In the genomic region with DNA sequence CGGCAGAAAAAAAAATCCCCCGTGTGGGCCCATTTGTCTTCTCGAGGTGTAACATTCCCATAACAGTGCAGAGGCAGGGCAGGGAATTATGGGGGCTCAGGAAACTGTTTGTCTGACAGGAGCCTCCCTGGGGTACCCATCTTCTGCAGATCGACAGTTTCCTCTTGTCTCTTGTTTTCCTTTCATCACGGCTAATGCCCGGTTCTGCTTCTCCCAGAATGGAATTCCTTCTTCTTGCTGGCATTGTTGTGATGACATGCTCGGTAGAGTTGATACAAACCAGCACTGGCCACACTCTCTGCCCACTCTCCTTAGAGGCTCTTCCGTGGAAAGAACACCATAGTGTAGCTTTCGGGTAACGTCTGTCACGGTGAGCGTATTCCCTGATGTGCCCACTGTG, we compare ENCODE assay signal across 17 mouse cellular contexts. TPM values are rescaled to one million over a fixed set of nuclear protein-coding genes. Genes with fewer than 3 reads are reported as not detected.
DNase-seq lines count a peak whose midpoint lies in the region; ATAC-seq lines count a peak whose summit lies in the region.
"Had no signal": no experiment of that assay in that cellular context is flagged by ENCODE, and none has a peak within 500 bp of the region (broad histone marks: within the 10 kb centered on the region; RNA-seq: fewer than 3 reads in every experiment).

No protein-coding gene starts in this region.

- WGBS in heart, embryonic 12.5 days = 18% methylated on average over 12 of the region's 12 CpGs
- 54% methylated on average over 12 of the region's 12 CpGs for WGBS in neural tube, embryonic 11.5 days
- 44% methylated on average over 12 of the region's 12 CpGs for WGBS in neural tube, embryonic 15.5 days
- WGBS in hindbrain, embryonic 15.5 days = 20% methylated on average over 12 of the region's 12 CpGs

- H3K9ac ChIP-seq in heart, embryonic 12.5 days = no peak overlapping the region
- no peak overlapping the region for H3K9ac ChIP-seq in neural tube, embryonic 11.5 days (ENCODE audit: low read length)
- H3K9ac ChIP-seq in neural tube, embryonic 15.5 days (replicated peaks) = no peak overlapping the region
- no peak overlapping the region for H3K9ac ChIP-seq in hindbrain, embryonic 15.5 days
- H3K9ac ChIP-seq: embryonic facial prominence, embryonic 15.5 days; lung, embryonic 14.5 days had no signal

- H3K27me3 ChIP-seq in heart, embryonic 12.5 days (replicated peaks) = no peaks in the 10 kb centered on the region
- no peaks in the 10 kb centered on the region for H3K27me3 ChIP-seq in neural tube, embryonic 11.5 days (ENCODE audit: control insufficient read depth, insufficient read depth, low read length)
- H3K27me3 ChIP-seq in neural tube, embryonic 15.5 days (replicated peaks) = no peaks in the 10 kb centered on the region
- peaks cover 4% of the 10 kb centered on the region; the same call in 1 of the 2 replicates for H3K27me3 ChIP-seq in hindbrain, embryonic 15.5 days
- H3K27me3 ChIP-seq: embryonic facial prominence, embryonic 15.5 days had no signal

- H3K4me1 ChIP-seq in heart, embryonic 12.5 days (replicated peaks) = peaks cover 47% of the 10 kb centered on the region
- peaks cover 16% of the 10 kb centered on the region for H3K4me1 ChIP-seq in neural tube, embryonic 11.5 days (ENCODE audit: control insufficient read depth, insufficient read depth, low read length)
- peaks cover 35% of the 10 kb centered on the region for H3K4me1 ChIP-seq in neural tube, embryonic 15.5 days
- peaks cover 36% of the 10 kb centered on the region for H3K4me1 ChIP-seq in hindbrain, embryonic 15.5 days (replicated peaks)

- H3K27ac ChIP-seq in heart, embryonic 12.5 days (ENCODE audit: poor library complexity, severe bottlenecking) = peak overlapping the region; percentile 26; the same call in 1 of the 2 replicates
- H3K27ac ChIP-seq in neural tube, embryonic 11.5 days (ENCODE audit: low read depth, low read length) = 0 out of 2 replicates have a peak overlapping the region, but pooled peaks have one; percentile 1
- H3K27ac ChIP-seq in neural tube, embryonic 15.5 days (replicated peaks) = no peak overlapping the region
- H3K27ac ChIP-seq in hindbrain, embryonic 15.5 days (replicated peaks) = peak overlapping the region; percentile 26
- H3K27ac ChIP-seq: embryonic facial prominence, embryonic 15.5 days; macrophage had no signal

- no peak for ATAC-seq in heart, embryonic 12.5 days (ENCODE audit: insufficient number of reproducible peaks, low FRiP score)
- no peak for ATAC-seq in neural tube, embryonic 11.5 days (ENCODE audit: insufficient read depth, low FRiP score, low TSS enrichment)
- no peak for ATAC-seq in neural tube, embryonic 15.5 days (ENCODE audit: low FRiP score)
- ATAC-seq in hindbrain, embryonic 15.5 days (ENCODE audit: low FRiP score, low read depth) = no peak

- no peaks in the 10 kb centered on the region for H3K9me3 ChIP-seq in heart, embryonic 12.5 days (replicated peaks)
- no peaks in the 10 kb centered on the region for H3K9me3 ChIP-seq in neural tube, embryonic 11.5 days (ENCODE audit: control insufficient read depth, low read length)
- H3K9me3 ChIP-seq in neural tube, embryonic 15.5 days (replicated peaks) = no peaks in the 10 kb centered on the region
- no peaks in the 10 kb centered on the region for H3K9me3 ChIP-seq in hindbrain, embryonic 15.5 days
- H3K9me3 ChIP-seq: embryonic facial prominence, embryonic 15.5 days had no signal

- no peaks in the 10 kb centered on the region for H3K36me3 ChIP-seq in heart, embryonic 12.5 days
- H3K36me3 ChIP-seq in neural tube, embryonic 11.5 days (ENCODE audit: control insufficient read depth, insufficient read depth, low read length) = no peaks in the 10 kb centered on the region
- H3K36me3 ChIP-seq in neural tube, embryonic 15.5 days = no peaks in the 10 kb centered on the region
- no peaks in the 10 kb centered on the region for H3K36me3 ChIP-seq in hindbrain, embryonic 15.5 days
- H3K36me3 ChIP-seq: embryonic facial prominence, embryonic 15.5 days had no signal

- peak overlapping the region; percentile 24; the same call in 1 of the 2 replicates for H3K4me2 ChIP-seq in heart, embryonic 12.5 days
- no peak overlapping the region for H3K4me2 ChIP-seq in neural tube, embryonic 11.5 days (ENCODE audit: low read depth)
- H3K4me2 ChIP-seq in neural tube, embryonic 15.5 days = no peak overlapping the region
- H3K4me2 ChIP-seq in hindbrain, embryonic 15.5 days = no peak overlapping the region
- H3K4me2 ChIP-seq: embryonic facial prominence, embryonic 15.5 days; liver, embryonic 11.5 days; lung, embryonic 14.5 days had no signal

- no peak for DNase-seq in heart, postnatal 4 days
- no peak for DNase-seq in neural tube, embryonic 11.5 days (ENCODE audit: low spot score)
- no peak for DNase-seq in cerebellum, adult 11-12 months
- DNase-seq in frontal cortex, adult 2 months (ENCODE audit: extremely low spot score in 1 of 2, low spot score in 1 of 2) = no peak
- DNase-seq: adrenal gland, adult 2 months; cerebellum, adult 2 months; gastrocnemius, postnatal 36 days; kidney, adult 8-10 months; lung, embryonic 14.5 days; right cerebral cortex, postnatal 4 days had no signal

- no peak overlapping the region for H3K4me3 ChIP-seq in heart, embryonic 12.5 days
- no peak overlapping the region for H3K4me3 ChIP-seq in neural tube, embryonic 11.5 days (ENCODE audit: low read depth, low read length)
- no peak overlapping the region for H3K4me3 ChIP-seq in neural tube, embryonic 15.5 days (replicated peaks)
- H3K4me3 ChIP-seq in hindbrain, embryonic 15.5 days = no peak overlapping the region
- H3K4me3 ChIP-seq: embryonic facial prominence, embryonic 15.5 days had no signal

RNA-seq across cellular contexts. Expression of gene Camk1g, which starts 19.9 kb away (rescaled TPM):
- polyA plus RNA-seq in heart, embryonic 12.5 days (2016; fragmentation: Nextera tagmentation; extraction: Ambion mirVana) = 6.9 and 7.1 TPM in 2 replicates
- total RNA-seq in heart, postnatal 4 days (2021) = 1 to 10 TPM; 3.9 to 4.1 TPM
- 12.4 and 13.3 TPM in 2 replicates for polyA plus RNA-seq in neural tube, embryonic 11.5 days (2014; fragmentation: Nextera tagmentation; extraction: Ambion mirVana)
- polyA plus RNA-seq in neural tube, embryonic 15.5 days (2015; fragmentation: Nextera tagmentation; extraction: Ambion mirVana) = 40.8 and 49.5 TPM in 2 replicates
- 40.5 and 41.0 TPM in 2 replicates for polyA plus RNA-seq in hindbrain, embryonic 15.5 days (2015; fragmentation: Nextera tagmentation; extraction: Ambion mirVana)
- polyA plus RNA-seq in frontal cortex, adult 2 months (2012; rRNA removed) = 28.4 and 35.9 TPM in 2 replicates
- total RNA-seq: adrenal gland, adult 2 months; ES-E14 had no signal
- polyA plus RNA-seq: macrophage had no signal
